Mouse (Mus musculus) C2C12 (cell line): ENCODE results near the gene Tcf15.

Source experiments
- CEBPB ChIP-seq: IDR thresholded peaks from one replicate; pipeline ENCODE4 v1.6.1; 2011; ENCODE audit warnings: low read depth, mild to moderate bottlenecking, control low read depth, moderate library complexity
- CTCF ChIP-seq: IDR thresholded peaks from one replicate; pipeline ENCODE4 v1.5.1; 2011; ENCODE audit not compliant: control insufficient read depth, insufficient read depth, insufficient read length
- FOSL1 ChIP-seq: IDR thresholded peaks from one replicate; pipeline ENCODE4 v1.8.0; 2011; ENCODE audit warnings: mild to moderate bottlenecking, low read length; ENCODE audit not compliant: poor library complexity, insufficient read depth, severe bottlenecking
- MYOD1 ChIP-seq: IDR thresholded peaks from one replicate; pipeline ENCODE4 v1.6.1; 2011; ENCODE audit warnings: low read depth; ENCODE audit not compliant: control insufficient read depth, insufficient read length
- USF1 ChIP-seq: IDR thresholded peaks from one replicate; pipeline ENCODE4 v1.6.1; 2011; ENCODE audit warnings: low read depth, mild to moderate bottlenecking, control low read depth, moderate library complexity

DNA sequence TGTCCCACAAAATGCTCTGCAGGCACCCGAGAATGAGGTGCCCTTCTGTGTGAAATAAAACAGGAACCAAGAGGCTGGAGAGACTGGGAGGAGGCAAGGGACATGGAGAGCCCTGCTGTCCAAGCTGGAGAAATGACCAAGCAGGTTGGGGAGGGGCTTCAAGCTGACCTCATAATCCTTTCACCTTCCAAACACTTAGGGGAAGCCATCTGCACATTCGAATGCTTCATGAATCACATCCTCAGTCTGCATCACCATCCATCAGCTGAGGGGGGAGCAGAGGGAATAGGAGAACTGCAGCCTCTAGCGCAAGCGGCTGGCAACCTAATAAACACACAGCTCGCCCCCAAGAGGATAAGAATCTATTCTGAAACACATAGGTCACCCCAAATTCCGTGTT lies 41.0 kb upstream of the Tcf15 start:
- TF ChIP-seq CEBPB (no peak), CTCF (no peak), MYOD1 (no peak), USF1 (no peak), FOSL1 (no peak)
